Mouse (Mus musculus) MEL (cell line): Measurements from ENCODE around the gene Keap1.
A peak's percentile ranks its signal among the peaks of the same experiment; 100 is the strongest.

Experiments
- CTCF ChIP-seq, 3 experiments: IDR thresholded peaks in 2 of 3; conservative IDR thresholded peaks in 1 of 3; 2 replicates each; pipeline ENCODE4 v1.5.1; 2011 to 2012; ENCODE audit warnings: low read length in 3 of 3, low read depth in 2 of 3, mild to moderate bottlenecking in 2 of 3, improper control_type of control experiment in 1 of 3, inconsistent platforms in 1 of 3, mixed read lengths in 1 of 3, moderate library complexity in 1 of 3; ENCODE audit not compliant: control insufficient read depth in 1 of 3, insufficient read depth in 1 of 3, poor library complexity in 1 of 3, severe bottlenecking in 1 of 3
- ELF1 ChIP-seq: IDR thresholded peaks from 2 replicates; pipeline ENCODE4 v1.6.1; 2014; ENCODE audit warnings: low read depth, mild to moderate bottlenecking, inconsistent platforms, low read length, improper control_type of control experiment, moderate library complexity
- EP300 ChIP-seq, 2 experiments: IDR thresholded peaks; 2 replicates each; pipeline ENCODE4 v1.6.1; 2011; ENCODE audit warnings: improper control_type of control experiment in 2 of 2, low read length in 2 of 2, low read depth in 1 of 2, mild to moderate bottlenecking in 1 of 2

GRCm38 (mm10) chr9:21273520-21274228 lies 34.5 kb upstream of the Keap1 start:
- TF ChIP-seq CTCF (IDR thresholded peaks at IDR 0.05 in 2 of 3, conservative IDR thresholded peaks at IDR 0.05 in 1 of 3; ENCODE audit: control insufficient read depth in 1 of 3, insufficient read depth in 1 of 3, low read depth in 2 of 3, low read length in 3 of 3, poor library complexity in 1 of 3, severe bottlenecking in 1 of 3) (no peak), EP300 (IDR thresholded peaks at IDR 0.05; ENCODE audit: low read depth in 1 of 2, low read length in 2 of 2) (no peak), ELF1 (0 out of 2 replicates have a peak, but pooled peaks have one; percentile 30)
